Mouse (Mus musculus): ENCODE data around the gene Scp2.
A peak's percentile ranks its signal among the peaks of the same experiment; 100 is the strongest.

The Scp2 gene

DNA sequence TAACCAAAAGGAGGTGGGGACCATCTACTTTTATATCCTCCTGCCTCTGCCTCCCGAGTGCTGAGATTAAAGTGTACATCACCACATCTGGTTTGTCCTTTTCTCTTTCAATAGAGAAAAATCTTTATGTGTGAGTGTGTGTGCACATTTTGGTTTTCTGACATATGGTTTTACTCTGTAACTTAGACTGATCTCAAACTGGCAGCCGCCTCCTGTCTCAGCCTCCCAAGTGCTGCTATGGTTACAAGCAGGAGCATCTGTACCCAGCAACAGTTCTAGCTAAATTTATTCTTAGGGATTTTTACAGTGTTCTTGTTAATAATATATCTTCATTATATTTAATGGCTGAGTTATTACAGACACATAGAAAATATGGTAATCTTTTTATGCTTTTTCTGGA lies 87.6 kb downstream of the Scp2 start:
- no peak for DNase-seq

DNA sequence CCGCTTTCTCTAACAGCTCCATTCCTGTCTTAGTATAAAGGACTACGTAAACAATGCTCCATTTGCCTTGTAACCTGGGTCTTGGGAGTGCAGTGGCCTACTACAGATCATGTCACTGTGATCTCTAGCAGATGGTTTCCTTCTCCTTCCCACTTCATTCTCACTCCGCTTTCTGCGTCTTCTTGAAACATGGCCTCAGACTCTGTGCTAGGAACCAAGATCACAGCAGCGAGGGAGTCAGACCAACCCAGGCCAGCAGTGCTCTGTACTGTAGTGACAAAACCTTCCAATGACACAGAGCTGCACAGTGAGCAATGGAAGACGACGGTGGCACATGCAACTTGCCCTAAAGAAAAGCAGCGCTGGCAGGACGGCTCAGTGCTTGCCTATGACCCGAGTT lies 88.9 kb downstream of the Scp2 start:
- DNase-seq: no peak

GRCm38 (mm10) chr4:108052673-108053072 lies 92.1 kb downstream of the Scp2 start:
- no peak for DNase-seq

- no peak for DNase-seq
These were observed 93.0 kb downstream of the Scp2 start for GRCm38 (mm10) chr4:108051687-108052274.

- DNase-seq: no peak
These were observed 98.7 kb downstream of the Scp2 start for GRCm38 (mm10) chr4:108046136-108046535.

GRCm38 (mm10) chr4:108045136-108046107 lies 99.4 kb downstream of the Scp2 start:
- DNase-seq: no peak

DNA sequence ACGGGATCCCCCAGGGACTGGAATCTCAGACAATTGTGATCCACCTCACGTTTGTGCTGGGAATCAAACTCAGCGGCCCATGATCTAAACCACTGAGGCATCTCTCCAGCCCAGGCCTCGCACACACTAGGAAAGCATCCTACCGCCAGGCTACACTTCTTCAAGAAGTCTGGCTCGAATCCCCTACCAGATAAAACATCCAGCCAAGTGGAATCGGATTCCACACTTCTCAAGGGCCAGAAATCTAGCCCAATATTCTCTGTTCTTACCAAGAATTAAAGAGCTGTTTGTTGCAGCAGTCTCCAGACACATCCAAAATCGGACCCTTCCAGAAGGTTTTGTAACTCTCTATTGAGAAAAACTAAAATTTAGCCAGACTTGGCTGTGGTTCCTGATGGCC lies 107.8 kb downstream of the Scp2 start:
- no peak for DNase-seq

DNA sequence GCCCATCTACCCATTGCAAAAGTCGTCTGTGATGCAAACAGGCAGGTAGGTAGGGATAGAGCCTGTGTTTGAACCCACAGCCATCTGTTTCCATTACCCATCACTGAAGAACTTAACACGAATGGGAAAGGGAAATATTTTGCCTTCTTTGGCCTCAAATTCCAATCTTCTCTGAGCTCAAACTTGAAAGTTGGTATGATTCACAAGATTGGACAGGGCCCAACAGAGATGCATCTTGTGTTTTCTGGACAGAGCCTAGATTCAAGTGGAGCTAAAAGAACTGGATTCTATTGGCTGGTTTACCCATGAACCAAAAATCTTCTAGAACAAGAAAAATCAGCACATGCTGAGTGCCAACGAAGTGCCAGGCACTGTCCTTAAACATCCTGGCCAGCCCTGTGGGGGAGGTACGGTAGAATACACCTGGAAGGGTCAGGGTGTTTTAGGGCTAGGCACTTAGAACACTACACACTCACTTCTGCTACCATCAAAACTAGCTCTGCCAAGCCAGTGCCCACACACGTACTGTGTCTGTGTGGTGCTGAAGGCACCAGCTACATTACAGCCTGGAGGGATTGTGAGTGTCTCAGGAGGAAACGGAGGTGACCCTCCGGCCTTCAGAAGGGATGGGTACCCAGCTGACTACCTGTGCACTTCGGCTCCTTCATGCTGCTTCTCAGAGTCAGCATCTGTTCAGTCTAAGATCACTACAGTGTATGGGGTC lies 111.6 kb downstream of the Scp2 start:
- DNase-seq: no peak

- no peak for DNase-seq
These were observed 112.4 kb downstream of the Scp2 start for GRCm38 (mm10) chr4:108032352-108032849.

DNA sequence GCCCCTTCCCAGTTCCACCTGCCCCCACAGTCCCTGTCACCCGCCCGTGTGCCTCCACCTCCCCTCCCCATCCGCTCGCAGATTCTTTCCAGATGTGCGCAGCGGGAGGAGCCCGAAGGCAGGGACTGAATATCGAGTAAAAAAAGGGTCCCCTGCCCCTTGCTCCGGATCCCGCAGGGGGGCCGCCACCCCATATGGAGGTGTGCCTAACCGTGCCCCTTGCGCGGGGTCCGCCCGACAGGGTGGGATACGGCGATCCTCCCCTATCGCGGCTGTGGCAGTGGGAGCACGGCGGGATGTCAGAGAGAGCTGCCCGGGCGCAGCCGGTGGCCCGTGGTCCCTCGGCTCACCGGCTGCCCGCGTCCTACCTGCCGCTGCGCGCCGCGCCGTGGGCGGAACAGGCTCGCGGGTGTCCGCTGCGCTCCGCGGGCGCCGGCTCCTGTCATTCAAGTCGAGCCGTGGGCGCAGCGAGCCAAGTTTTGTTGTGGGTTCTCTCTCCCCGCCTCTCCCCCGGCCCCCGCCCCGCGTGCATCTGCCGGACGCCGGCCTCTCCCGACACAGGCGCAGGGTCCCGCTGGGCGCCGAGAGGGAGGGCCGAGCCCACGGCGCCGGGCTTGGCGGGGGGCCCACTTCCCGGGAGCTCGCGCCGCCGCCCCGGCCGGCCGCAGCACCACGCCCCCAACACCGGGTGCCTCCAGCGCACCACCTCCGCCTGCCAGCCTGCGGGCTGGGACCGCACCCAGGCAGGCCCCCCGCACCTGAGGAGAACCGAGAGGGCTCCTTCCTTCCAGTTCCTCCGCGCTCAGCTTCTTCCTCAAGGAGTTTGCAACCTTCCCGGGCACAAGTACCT lies 113.1 kb downstream of the Scp2 start:
- no peak for DNase-seq

- peak; percentile 12 for DNase-seq
These were observed 113.8 kb downstream of the Scp2 start for GRCm38 (mm10) chr4:108030888-108031501.

GRCm38 (mm10) chr4:108026193-108026592 lies 118.6 kb downstream of the Scp2 start:
- no peak for DNase-seq

GRCm38 (mm10) chr4:108025269-108025668 lies 119.5 kb downstream of the Scp2 start:
- no peak for DNase-seq

GRCm38 (mm10) chr4:108024641-108025040 lies 120.2 kb downstream of the Scp2 start:
- no peak for DNase-seq

GRCm38 (mm10) chr4:108023186-108023585 lies 121.6 kb downstream of the Scp2 start:
- DNase-seq: no peak

- DNase-seq: no peak
These were observed 124.6 kb downstream of the Scp2 start for GRCm38 (mm10) chr4:108020178-108020577.

- no peak for DNase-seq
These were observed 125.6 kb downstream of the Scp2 start for GRCm38 (mm10) chr4:108018961-108019921.

DNA sequence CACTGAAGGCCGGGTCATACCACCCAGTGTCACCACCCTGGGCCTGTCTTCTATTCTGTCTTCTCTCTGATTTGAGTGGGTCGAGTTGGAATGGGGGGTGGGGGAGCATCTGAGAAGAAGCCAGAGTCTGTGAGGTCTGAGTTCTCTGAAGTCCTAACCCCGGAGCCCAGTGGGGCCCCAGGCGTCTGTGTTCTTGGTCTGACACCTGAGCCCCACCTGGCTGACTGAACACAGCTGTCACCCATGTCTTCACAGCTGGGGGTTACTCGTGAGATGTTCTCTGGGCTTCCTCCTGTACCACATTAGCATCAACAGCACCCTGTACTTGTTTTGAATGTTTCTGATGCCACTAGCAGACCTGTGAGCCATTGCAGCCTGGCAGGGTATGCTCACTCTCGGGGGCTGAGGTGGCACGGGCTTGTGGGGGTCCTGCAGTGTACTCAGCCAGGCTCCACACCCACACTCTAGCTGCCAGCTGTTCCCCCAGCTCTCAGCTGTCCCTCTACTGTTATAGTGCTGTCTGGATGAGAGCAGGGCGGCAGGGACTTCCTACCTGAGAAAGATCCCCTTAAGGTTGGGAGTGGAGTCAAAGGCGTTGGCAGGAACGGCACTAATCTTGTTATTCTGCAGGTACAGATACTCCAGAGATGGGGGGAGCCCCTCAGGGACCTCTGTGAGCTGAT lies 126.4 kb downstream of the Scp2 start:
- DNase-seq: peak; percentile 47

GRCm38 (mm10) chr4:108017839-108018238 lies 127.0 kb downstream of the Scp2 start:
- DNase-seq: peak; percentile 23

GRCm38 (mm10) chr4:108016321-108016720 lies 128.5 kb downstream of the Scp2 start:
- DNase-seq: no peak
